In genomic region chr10:26772624-26773540, GRCm38 (mm10) we compare ENCODE assay signal across 8 mouse cellular contexts. TPM values are rescaled to one million over a fixed set of nuclear protein-coding genes. Genes with fewer than 3 reads are reported as not detected.
DNase-seq lines count a peak whose midpoint lies in the region; ATAC-seq and TF ChIP-seq lines count a peak whose summit lies in the region.

No protein-coding gene starts in this region.

- H3K9ac ChIP-seq in hindbrain, embryonic 13.5 days: peak overlapping the region; percentile 73

- peaks cover 14% of the 10 kb centered on the region for H3K4me1 ChIP-seq in hindbrain, embryonic 13.5 days (replicated peaks)

- H3K4me2 ChIP-seq in hindbrain, embryonic 13.5 days: peak overlapping the region; percentile 82

- CTCF ChIA-PET in Patski (lab: Charles Lee): interaction anchor here (0.9 to 1.2 kb wide), 2 partner anchors 10 to 11 kb away, joined by 3 to 4 read pairs; no protein-coding TSS in a partner anchor

- POLR2A ChIA-PET in Patski (lab: Charles Lee): no interaction called here

- H3K4me3 ChIP-seq in hindbrain, embryonic 13.5 days: peak overlapping the region; percentile 55

- TF ChIP-seq CTCF in Patski (IDR thresholded peaks at IDR 0.05): no peak

- no peaks in the 10 kb centered on the region for H3K9me3 ChIP-seq in hindbrain, embryonic 13.5 days

- in situ Hi-C loops in Patski (cut with MboI; ENCODE audit: low pct_unique_long_range_greater_than_20kb): no loop called here

- H3K27me3 ChIP-seq in Patski: no peaks in the 10 kb centered on the region
- H3K27me3 ChIP-seq in hindbrain, embryonic 13.5 days: no peaks in the 10 kb centered on the region

- ATAC-seq in Patski: peak; percentile 87
- ATAC-seq in hindbrain, embryonic 13.5 days (ENCODE audit: low FRiP score): peak; percentile 89

- H3K36me3 ChIP-seq in hindbrain, embryonic 13.5 days: no peaks in the 10 kb centered on the region

- peak overlapping the region; percentile 86 for H3K27ac ChIP-seq in hindbrain, embryonic 13.5 days

- DNase-seq in Patski (ENCODE audit: low read depth, low spot score): peak; percentile 88
- DNase-seq in cerebellum, adult 9-11 months: peak; percentile 39
- DNase-seq in frontal cortex, postnatal 36 days (ENCODE audit: low spot score in 2 of 2): peak; percentile 41
- peak; percentile 27 to 45 for DNase-seq in layer of hippocampus, postnatal 36 days
- peak; percentile 85 for DNase-seq in lung, postnatal 25 days (ENCODE audit: low spot score)
- DNase-seq in right cerebral cortex, adult 18-20 months: peak; percentile 54
- peak; percentile 71 for DNase-seq in yolk sac, embryonic 10.5 days (ENCODE audit: low spot score)

- WGBS in hindbrain, embryonic 13.5 days: 1% methylated on average over 22 of the region's 22 CpGs

RNA-seq across cellular contexts. Expression of gene Arhgap18, which starts 19.7 kb away (rescaled TPM):
- 25.7 TPM for polyA plus RNA-seq in Patski (2021)
- polyA plus RNA-seq in hindbrain, embryonic 13.5 days (2015; fragmentation: Nextera tagmentation; extraction: Ambion mirVana): 12.1 and 14.0 TPM in 2 replicates
- total RNA-seq in layer of hippocampus, postnatal 36 days (2021): 1 to 10 TPM; 6.7 to 7.2 TPM

Comparison
In these comparisons a context has a peak if more than half of its experiments do, and no peak if none do; other contexts are left out.
1. Peak in every context shown above with its lines: DNase-seq, ATAC-seq, H3K4me3 ChIP-seq and H3K27ac ChIP-seq.
2. DNase-seq: peak in every context shown above with its lines; median percentile 88 in Patski; 85 in lung, postnatal 25 days; 71 in yolk sac, embryonic 10.5 days; 54 in right cerebral cortex, adult 18-20 months; 41 in frontal cortex, postnatal 36 days; 39 in cerebellum, adult 9-11 months; 36 in layer of hippocampus, postnatal 36 days.